Mouse (Mus musculus) layer of hippocampus, postnatal 14 days (tissue): ENCODE results near the gene Mrpl54. TPM values are rescaled to one million over a fixed set of nuclear protein-coding genes. Genes with fewer than 3 reads are reported as not detected.

Experiments
- DNase-seq, 2 experiments: peaks; one replicate each; pipeline ENCODE4 v3.0.0; 2021 to 2022; ENCODE audit warnings: low spot score in 2 of 2, mixed read lengths in 1 of 2
- long read RNA-seq, 2 experiments: library from polyadenylated mRNA; stranded (forward); transcript quantifications; one replicate each; pipeline ENCODE4 v2.0.0; 2021
- total RNA-seq, 2 experiments: library from RNA; stranded (reverse); gene quantifications; 2 replicates each; pipeline ENCODE4 v1.2.3; 2021

Gene Mrpl54
- 10 to 100 TPM; 36.5 to 50.4 TPM for total RNA-seq
- long read RNA-seq, experiment 1, transcript Mrpl54-201 (3 exons, 604 nt), result major isoform, 13 of 16 reads
- long read RNA-seq, experiment 1, partial matches to known transcripts, result 2 of 16 reads
- long read RNA-seq, experiment 1, other reads (novel, unspliced or antisense), result 0 of 16 reads
- long read RNA-seq, experiment 2, transcript Mrpl54-201 (3 exons, 604 nt), result major isoform, 27 of 29 reads
- long read RNA-seq, experiment 2, partial matches to known transcripts, result 1 of 29 reads
- long read RNA-seq, experiment 2, other reads (novel, unspliced or antisense), result 1 of 29 reads

- peak; percentile 96 to 99 for DNase-seq
Observed at GRCm38 (mm10) chr10:81266211-81267105, at the start of gene Mrpl54, which contains the start of gene Apba3. Gene Mrpl54, minus strand, starts transcription at chr10:81266934. Gene Apba3, plus strand, starts transcription at chr10:81266960.

DNA sequence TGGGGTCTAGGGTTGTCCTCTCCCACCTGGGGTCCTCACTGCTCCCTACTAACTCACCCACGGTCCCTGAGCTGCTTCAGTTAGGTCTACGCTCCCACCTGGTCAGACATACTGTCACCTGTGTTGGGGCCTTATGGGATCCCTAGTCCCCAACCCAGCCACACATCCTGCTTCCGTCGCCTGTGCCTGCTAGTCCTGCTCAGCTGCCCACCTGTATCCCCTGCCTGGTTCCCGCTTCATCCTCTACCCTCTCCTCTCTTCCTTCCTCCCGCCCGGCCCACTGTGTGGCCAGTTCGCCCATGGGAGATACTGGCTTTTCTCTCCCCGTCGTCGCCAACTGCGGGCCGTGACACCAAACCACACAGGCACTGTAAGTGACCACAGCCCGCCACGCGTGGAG lies 48.9 kb upstream of the Mrpl54 start:
- no peak for DNase-seq

DNA sequence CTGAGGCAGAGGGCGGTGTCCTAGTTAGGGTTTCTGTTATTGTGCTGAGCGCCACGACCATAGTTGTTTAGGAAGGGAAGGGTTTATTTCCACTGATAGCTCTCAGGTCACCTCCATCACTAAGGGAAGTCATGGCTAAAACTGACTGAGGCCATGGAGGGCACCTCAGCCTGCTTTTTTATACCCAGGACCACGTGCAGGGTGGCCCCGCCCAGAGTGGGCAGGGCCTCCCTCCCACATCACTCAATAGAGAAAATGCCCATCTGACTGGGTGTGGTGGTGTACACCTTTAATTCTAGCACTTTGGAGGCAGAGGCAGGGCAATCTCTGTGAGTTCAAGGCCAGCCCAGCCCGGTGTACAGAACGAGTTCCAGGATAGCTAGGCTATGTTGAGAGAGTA lies 47.5 kb upstream of the Mrpl54 start:
- no peak for DNase-seq

- no peak for DNase-seq
Observed at GRCm38 (mm10) chr10:81313581-81313980, 46.8 kb upstream of the Mrpl54 start.

- no peak for DNase-seq
Observed at GRCm38 (mm10) chr10:81309571-81309970, 42.8 kb upstream of the Mrpl54 start.

GRCm38 (mm10) chr10:81306837-81307682 lies 40.3 kb upstream of the Mrpl54 start:
- DNase-seq, result no peak

GRCm38 (mm10) chr10:81306173-81306668 lies 39.5 kb upstream of the Mrpl54 start:
- DNase-seq, result no peak

GRCm38 (mm10) chr10:81305663-81306062 lies 38.9 kb upstream of the Mrpl54 start:
- no peak for DNase-seq

DNA sequence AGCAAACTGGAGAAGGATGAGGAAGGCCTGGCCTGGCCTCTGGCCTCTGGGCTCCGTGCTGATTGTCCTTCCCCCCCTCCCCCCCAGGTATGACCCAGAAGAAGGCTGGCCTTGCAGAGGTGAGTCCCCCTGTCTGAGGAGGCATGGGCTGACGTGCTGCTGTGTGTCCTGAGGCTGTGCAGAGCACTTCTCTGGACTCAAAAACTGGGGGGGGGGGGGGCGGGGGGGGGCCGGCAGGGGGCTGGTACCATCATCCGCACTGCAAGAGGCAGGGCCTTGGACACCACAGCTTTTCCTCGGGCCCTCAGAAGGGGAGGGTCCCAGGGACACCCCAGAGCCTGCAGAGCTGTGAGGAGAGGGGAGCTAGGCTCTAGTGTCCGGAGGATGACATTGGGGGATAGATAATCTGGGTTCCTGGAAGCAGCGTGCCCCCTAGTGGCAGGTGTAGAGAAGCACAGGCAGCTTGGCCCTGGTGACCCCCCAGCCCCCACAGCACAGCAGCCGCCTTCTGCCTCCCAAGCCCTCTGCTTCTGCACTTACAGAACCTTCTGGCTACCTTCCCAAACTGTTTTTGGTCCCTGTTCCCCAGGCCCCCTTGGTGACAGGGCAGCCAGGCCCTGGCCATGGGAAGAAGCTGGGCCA lies 38.0 kb upstream of the Mrpl54 start:
- DNase-seq, result no peak

DNA sequence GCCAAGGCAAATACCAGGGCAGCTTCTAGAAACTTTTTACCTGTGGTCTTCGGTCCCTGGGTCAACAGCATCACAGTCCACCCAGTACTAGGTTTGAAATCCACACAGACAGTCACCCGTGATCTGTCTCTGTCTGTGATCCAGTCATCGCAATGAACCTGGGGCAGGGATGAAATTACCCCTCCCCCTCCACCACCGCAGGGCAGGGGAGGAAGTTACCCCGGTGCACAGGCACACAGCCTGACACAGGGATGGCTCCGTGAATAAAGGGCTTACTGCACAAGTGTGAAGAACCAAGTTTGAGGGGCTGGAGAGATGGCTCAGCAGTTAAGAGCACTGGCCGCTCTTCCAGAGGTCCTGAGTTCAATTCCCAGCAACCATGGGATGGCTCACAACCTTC lies 37.0 kb upstream of the Mrpl54 start:
- no peak for DNase-seq

- DNase-seq, result no peak
Observed at GRCm38 (mm10) chr10:81303258-81303657, 36.5 kb upstream of the Mrpl54 start.

- DNase-seq, result no peak
Observed at GRCm38 (mm10) chr10:81302781-81303218, 36.1 kb upstream of the Mrpl54 start.

GRCm38 (mm10) chr10:81302288-81302687 lies 35.6 kb upstream of the Mrpl54 start:
- DNase-seq, result no peak

- DNase-seq, result no peak
Observed at GRCm38 (mm10) chr10:81301321-81301720, 34.6 kb upstream of the Mrpl54 start.

DNA sequence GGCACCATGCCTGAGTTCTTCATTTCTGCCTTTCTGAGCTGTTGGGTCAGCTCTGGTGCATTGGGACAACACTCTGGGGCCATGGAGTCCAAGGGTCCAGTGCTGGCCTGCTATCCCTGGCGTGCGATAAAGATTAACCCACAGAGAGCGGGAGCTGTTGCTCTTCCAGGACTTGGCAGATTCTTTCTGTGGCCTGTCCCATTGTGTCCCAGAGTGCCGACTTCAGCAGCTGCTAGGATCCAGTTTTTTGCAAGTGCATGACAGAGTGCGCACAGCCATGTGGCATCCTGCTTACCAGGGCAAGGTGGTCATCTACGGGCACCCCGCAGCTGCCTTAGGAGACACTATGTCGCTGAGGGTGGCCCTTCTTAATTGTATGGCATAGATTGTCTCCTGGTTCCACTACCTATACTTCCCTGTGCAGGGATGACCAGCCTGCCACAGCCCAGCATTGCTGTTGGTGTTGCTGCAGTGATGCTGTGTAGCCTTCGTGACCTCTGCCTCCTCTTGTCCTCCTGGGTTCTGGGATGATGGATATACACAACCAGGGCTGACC lies 33.7 kb upstream of the Mrpl54 start:
- no peak for DNase-seq

GRCm38 (mm10) chr10:81299585-81300351 lies 33.0 kb upstream of the Mrpl54 start:
- no peak for DNase-seq

GRCm38 (mm10) chr10:81298369-81299100 lies 31.8 kb upstream of the Mrpl54 start:
- no peak for DNase-seq

DNA sequence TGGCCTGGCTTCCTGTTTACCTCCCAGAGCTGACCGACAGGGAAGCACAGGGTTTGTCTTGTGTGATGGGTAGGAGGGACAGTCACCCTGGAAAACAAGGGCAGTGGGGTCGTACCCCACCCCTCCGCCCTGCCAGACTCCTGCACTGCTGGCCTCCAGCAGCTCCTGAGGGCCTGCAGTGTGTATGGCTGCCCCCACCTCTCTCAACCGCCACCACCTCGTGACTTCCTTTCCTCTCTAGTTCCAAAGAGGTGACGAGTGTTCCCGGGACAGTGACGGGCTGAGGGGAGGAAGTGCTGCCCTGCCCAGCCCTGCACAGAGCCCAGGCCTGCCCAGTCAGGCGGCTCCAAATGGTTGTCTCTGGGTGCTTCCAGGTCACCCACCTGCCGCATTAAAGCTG lies 31.1 kb upstream of the Mrpl54 start:
- no peak for DNase-seq

GRCm38 (mm10) chr10:81297246-81297645 lies 30.5 kb upstream of the Mrpl54 start:
- no peak for DNase-seq
